Mouse (Mus musculus): Measurements from ENCODE around the gene Sfxn3. TPM values are rescaled to one million over a fixed set of nuclear protein-coding genes. Genes with fewer than 3 reads are reported as not detected.

The Sfxn3 gene
- total RNA-seq, 2 experiments from 2014 or later, result 82.4 to 91.5 TPM

GRCm38 (mm10) chr19:45076586-45077510, 29.5 kb downstream of the Sfxn3 start:
- DNase-seq, result no peak

- DNase-seq, result no peak
Observed at GRCm38 (mm10) chr19:45077742-45078645, 30.7 kb downstream of the Sfxn3 start.

DNA sequence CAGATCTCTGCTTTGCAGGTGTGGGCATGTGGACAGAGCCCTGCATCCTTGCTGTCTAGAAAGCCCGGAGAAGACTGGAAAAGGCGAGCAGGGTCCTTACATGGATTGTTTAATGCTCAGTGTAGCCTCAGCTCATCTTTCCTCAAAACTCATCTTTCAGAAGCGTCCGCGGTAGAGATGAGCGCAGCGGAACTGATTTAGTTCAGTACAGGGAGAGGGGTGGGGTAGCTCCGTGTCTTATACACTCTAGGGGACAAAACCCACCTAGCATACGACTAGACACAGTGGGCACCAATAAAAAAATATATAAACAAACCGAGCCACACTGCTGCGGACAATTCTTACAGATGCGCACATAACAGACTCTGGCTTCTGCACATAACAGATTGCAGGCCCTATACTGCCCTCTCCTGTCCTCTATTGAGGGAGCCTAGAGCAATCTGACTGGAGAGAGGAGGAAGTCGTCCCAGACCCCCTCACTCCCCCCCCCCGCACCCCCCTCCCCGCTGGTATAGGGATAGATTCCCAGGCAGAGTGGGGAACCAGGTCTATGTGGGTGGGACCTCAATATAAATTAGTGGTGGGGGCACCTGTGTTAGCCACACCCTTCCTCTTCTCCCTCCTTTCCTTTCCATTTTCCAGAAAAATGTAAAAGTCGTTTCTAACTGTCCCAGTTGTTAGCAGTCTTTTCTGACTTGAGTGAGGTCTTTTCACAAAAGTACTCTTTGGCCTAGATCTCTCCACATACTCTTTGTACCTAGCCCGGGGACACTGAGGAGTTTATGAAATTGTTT, 31.9 kb downstream of the Sfxn3 start:
- DNase-seq, result no peak

DNA sequence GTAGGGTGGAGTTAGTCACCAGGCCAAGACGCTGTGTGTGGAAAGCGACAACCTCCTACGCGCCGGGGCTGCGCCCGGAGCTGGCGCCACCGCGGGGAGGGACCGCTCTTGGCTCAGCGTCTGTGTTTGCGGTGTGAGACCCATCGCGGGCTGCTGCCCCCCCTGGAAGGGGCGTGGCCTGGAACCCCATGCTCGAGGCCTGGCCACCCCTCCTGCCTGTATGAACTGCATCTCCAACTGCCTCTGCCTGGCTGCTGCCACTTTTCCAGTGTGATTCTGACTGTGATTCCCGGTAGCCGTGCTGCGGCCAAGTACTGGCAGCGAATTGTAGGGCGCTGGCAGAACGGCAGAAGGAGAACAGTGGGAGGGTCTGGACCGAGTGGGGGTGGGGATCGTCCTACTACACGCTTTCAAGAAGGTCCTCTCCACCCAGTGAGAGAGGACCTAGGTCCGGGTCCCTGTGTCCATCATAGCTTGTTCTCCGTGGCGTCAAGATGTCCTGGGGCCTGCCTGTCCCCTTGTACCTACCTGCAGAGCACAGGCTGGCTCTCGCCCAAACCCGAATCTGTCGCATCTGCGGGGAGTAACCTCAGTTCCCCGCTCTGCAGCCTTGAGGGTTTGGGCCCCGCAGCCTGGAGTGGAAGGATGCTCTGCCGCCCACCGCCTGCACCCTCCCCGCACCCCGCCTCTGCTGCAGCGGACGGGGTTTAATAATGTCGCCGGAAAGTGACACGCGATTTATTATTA, 32.6 kb downstream of the Sfxn3 start:
- no peak for DNase-seq

DNA sequence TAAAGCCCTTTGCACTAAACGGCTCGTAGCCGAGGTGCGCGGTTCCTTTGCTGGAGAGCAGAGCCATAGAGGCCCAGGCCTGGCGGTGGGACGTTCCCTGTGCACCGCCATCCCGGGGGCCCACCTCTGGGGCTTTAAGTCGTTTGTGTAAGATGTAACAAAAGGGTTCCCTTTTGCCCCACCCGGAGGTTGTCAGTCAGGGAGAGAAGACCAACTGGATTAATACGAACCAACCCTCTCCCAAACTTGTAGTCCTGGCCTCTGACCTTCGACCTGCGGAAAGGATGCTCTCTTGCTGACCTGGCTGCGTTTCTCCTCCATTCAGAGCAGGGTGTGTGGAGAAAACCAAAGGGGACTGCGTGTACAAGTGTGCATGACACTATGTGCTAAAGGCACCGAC, 33.4 kb downstream of the Sfxn3 start:
- DNase-seq, result no peak

GRCm38 (mm10) chr19:45081279-45081678, 34.0 kb downstream of the Sfxn3 start:
- peak; percentile 56 to 59 for DNase-seq

- DNase-seq, result no peak
Observed at GRCm38 (mm10) chr19:45081841-45082550, 34.7 kb downstream of the Sfxn3 start.

GRCm38 (mm10) chr19:45097868-45098267, 50.6 kb downstream of the Sfxn3 start:
- DNase-seq, result no peak

GRCm38 (mm10) chr19:45100486-45101270, 53.4 kb downstream of the Sfxn3 start:
- DNase-seq, result no peak

DNA sequence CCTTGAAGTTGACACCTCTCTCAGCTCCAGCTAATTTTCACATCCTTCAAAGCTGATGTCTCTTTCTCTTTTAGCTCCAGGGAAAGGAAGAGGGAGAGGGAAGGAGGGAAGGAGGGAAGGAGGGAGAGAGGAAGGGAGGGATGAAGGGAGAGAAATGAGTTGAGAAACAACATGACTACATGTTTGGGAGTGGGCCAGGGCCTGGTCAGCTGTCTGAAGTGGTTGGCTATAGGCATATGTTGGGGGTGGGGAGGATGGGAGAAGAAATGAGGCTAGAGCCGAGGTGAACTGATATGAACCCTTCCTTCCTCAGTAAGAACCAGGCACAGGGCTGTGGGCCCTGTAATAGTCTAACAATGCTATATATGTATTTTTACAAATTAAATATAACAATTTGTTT, 58.3 kb downstream of the Sfxn3 start:
- DNase-seq, result no peak

Other genes with a start within 250 kb of the Sfxn3 start
- gene Slf2, start 116.4 kb upstream of the Sfxn3 start, total RNA-seq (2021), result 10 to 100 TPM; 39.5 to 46.2 TPM
- gene Sema4g, start 58.4 kb upstream of the Sfxn3 start, total RNA-seq (2021), result 10 to 100 TPM; 23.2 to 23.5 TPM
- gene Twnk, start 41.8 kb upstream of the Sfxn3 start, total RNA-seq (2021), result 10 to 100 TPM; 15.8 to 16.5 TPM
- 10 to 100 TPM; 37.6 to 41.8 TPM for gene Mrpl43, start 41.1 kb upstream of the Sfxn3 start, total RNA-seq (2021)
- 10 to 100 TPM; 25.6 to 30.8 TPM for gene Lzts2, start 33.1 kb upstream of the Sfxn3 start, total RNA-seq (2021)
- 1 to 10 TPM; 2.2 to 3.4 TPM for gene Pdzd7, start 1.8 kb upstream of the Sfxn3 start, total RNA-seq (2021)
- gene Kazald1, start 27.7 kb downstream of the Sfxn3 start, total RNA-seq (2021), result 1 to 10 TPM; 1.2 to 1.6 TPM
- not detected for gene Tlx1, start 103.2 kb downstream of the Sfxn3 start, total RNA-seq (2021)
- not detected for gene Lbx1, start 188.3 kb downstream of the Sfxn3 start, total RNA-seq (2021)